Comparison of ENCODE assay signal across 8 mouse cellular contexts in genomic region chr8:47674140-47674776, GRCm38 (mm10). TPM values are rescaled to one million over a fixed set of nuclear protein-coding genes. Genes with fewer than 3 reads are reported as not detected.
DNase-seq lines count a peak whose midpoint lies in the region; ATAC-seq lines count a peak whose summit lies in the region.

No protein-coding gene starts in this region.

- H3K9me3 ChIP-seq in forebrain, embryonic 16.5 days (ENCODE audit: control insufficient read depth, low read length), result no peaks in the 10 kb centered on the region
- no peaks in the 10 kb centered on the region for H3K9me3 ChIP-seq in liver, embryonic 16.5 days (replicated peaks; ENCODE audit: control insufficient read depth, low read length)

- H3K27ac ChIP-seq in forebrain, embryonic 16.5 days (ENCODE audit: low read length), result peak overlapping the region; percentile 85
- H3K27ac ChIP-seq in liver, embryonic 16.5 days (ENCODE audit: low read length), result peak overlapping the region; percentile 86

- H3K4me2 ChIP-seq in forebrain, embryonic 16.5 days (ENCODE audit: low read length), result peak overlapping the region; percentile 73
- peak overlapping the region; percentile 87 for H3K4me2 ChIP-seq in liver, embryonic 16.5 days (ENCODE audit: low read depth, low read length)

- H3K4me1 ChIP-seq in forebrain, embryonic 16.5 days (replicated peaks; ENCODE audit: control insufficient read depth, insufficient read depth, low read length), result peaks cover 4% of the 10 kb centered on the region
- peaks cover 10% of the 10 kb centered on the region for H3K4me1 ChIP-seq in liver, embryonic 16.5 days (ENCODE audit: control insufficient read depth, low read depth, low read length)

- 0% methylated on average over 51 of the region's 59 CpGs for WGBS in forebrain, embryonic 16.5 days
- under 1% methylated on average over 52 of the region's 59 CpGs for WGBS in liver, embryonic 16.5 days (ENCODE audit: insufficient replicate concordance)

- ATAC-seq in frontal cortex, adult (ENCODE audit: low TSS enrichment), result peak; percentile 8; the same call in 1 of the 2 replicates
- ATAC-seq in forebrain, embryonic 16.5 days, result peak; percentile 21
- ATAC-seq in liver, embryonic 16.5 days (ENCODE audit: low read depth), result no peak

- H3K36me3 ChIP-seq in forebrain, embryonic 16.5 days (ENCODE audit: control insufficient read depth, insufficient read depth), result no peaks in the 10 kb centered on the region
- H3K36me3 ChIP-seq in liver, embryonic 16.5 days (ENCODE audit: control insufficient read depth, insufficient read depth), result no peaks in the 10 kb centered on the region

- H3K27me3 ChIP-seq in forebrain, embryonic 16.5 days (replicated peaks; ENCODE audit: control insufficient read depth, insufficient read depth, low read length), result no peaks in the 10 kb centered on the region
- H3K27me3 ChIP-seq in liver, embryonic 16.5 days (ENCODE audit: control insufficient read depth, insufficient read depth, low read depth, low read length), result no peaks in the 10 kb centered on the region

- DNase-seq in frontal cortex, postnatal 14 days (ENCODE audit: low spot score in 2 of 2), result no peak
- DNase-seq in right cerebral cortex, postnatal 25 days, result peak; percentile 38
- DNase-seq in right cerebral cortex, adult 18-20 months, result no peak
- no peak for DNase-seq in layer of hippocampus, postnatal 36 days
- no peak for DNase-seq in urinary bladder, postnatal 36 days (ENCODE audit: low spot score in 2 of 2)

- H3K9ac ChIP-seq in forebrain, embryonic 16.5 days (replicated peaks; ENCODE audit: low read depth, low read length), result peak overlapping the region; percentile 69
- peak overlapping the region; percentile 88 for H3K9ac ChIP-seq in liver, embryonic 16.5 days (ENCODE audit: low read depth, low read length)

- H3K4me3 ChIP-seq in forebrain, embryonic 16.5 days (replicated peaks; ENCODE audit: low read length), result peak overlapping the region; percentile 84
- H3K4me3 ChIP-seq in liver, embryonic 16.5 days (ENCODE audit: low read depth, low read length), result peak overlapping the region; percentile 98

RNA-seq across cellular contexts. Expression of gene Ing2, which starts 1.1 kb away (rescaled TPM):
- 5.0 and 6.0 TPM in 2 replicates for polyA plus RNA-seq in forebrain, embryonic 16.5 days (2015; fragmentation: Nextera tagmentation; extraction: Ambion mirVana)
- 6.6 and 6.7 TPM in 2 replicates for polyA plus RNA-seq in liver, embryonic 16.5 days (2015; fragmentation: Nextera tagmentation; extraction: Ambion mirVana)
- 10 to 100 TPM; 33.5 to 37.0 TPM for total RNA-seq in layer of hippocampus, postnatal 36 days (2021)

RNA-seq across cellular contexts. Expression of gene Cdkn2aip, which starts 39.5 kb away (rescaled TPM):
- 44.4 and 52.2 TPM in 2 replicates for polyA plus RNA-seq in forebrain, embryonic 16.5 days (2015; fragmentation: Nextera tagmentation; extraction: Ambion mirVana)
- polyA plus RNA-seq in liver, embryonic 16.5 days (2015; fragmentation: Nextera tagmentation; extraction: Ambion mirVana), result 13.1 TPM in 2 replicates
- 10 to 100 TPM; 16.6 to 17.3 TPM for total RNA-seq in layer of hippocampus, postnatal 36 days (2021)
